Mouse (Mus musculus) heart, postnatal 25 days (tissue): Measurements from ENCODE around the gene Vmo1. TPM values are rescaled to one million over a fixed set of nuclear protein-coding genes. Genes with fewer than 3 reads are reported as not detected.
"Not testable (repeated sequence)": the region's sequence is repeated elsewhere in the genome, so short reads cannot be mapped to it uniquely, and the experiment has no call there.

Source experiments
- DNase-seq: peaks from one replicate; pipeline ENCODE4 v3.0.0; 2022; ENCODE audit warnings: low spot score
- intact Hi-C: fragments of 180-260 bp; cut with DNase I; formaldehyde crosslinking; loops from one replicate; pipeline ENCODE4 v1.15.1; 2025
- total RNA-seq, 2 experiments: library from RNA; stranded (reverse); gene quantifications; 2 replicates each; pipeline ENCODE4 v1.2.3; 2021

Vmo1 gene
- total RNA-seq, 2 experiments from 2014 or later, result not detected

GRCm38 (mm10) chr11:70489138-70489537 is 25.3 kb downstream of the Vmo1 start:
- no peak for DNase-seq
- intact Hi-C loops, result no loop called here

GRCm38 (mm10) chr11:70487816-70488215 is 26.6 kb downstream of the Vmo1 start:
- no peak for DNase-seq
- intact Hi-C loops, result no loop called here

- intact Hi-C loops, result no loop called here
- no peak for DNase-seq
These were observed 28.9 kb downstream of the Vmo1 start for GRCm38 (mm10) chr11:70485498-70485897.

GRCm38 (mm10) chr11:70474872-70475534 is 39.4 kb downstream of the Vmo1 start:
- DNase-seq, result no peak
- intact Hi-C loops, result no loop called here

- intact Hi-C loops, DNase-seq: not testable (repeated sequence)
These were observed 41.1 kb downstream of the Vmo1 start for GRCm38 (mm10) chr11:70473291-70473690.

GRCm38 (mm10) chr11:70472716-70473115 is 41.7 kb downstream of the Vmo1 start:
- DNase-seq, result no peak
- intact Hi-C loops, result no loop called here

GRCm38 (mm10) chr11:70469764-70470163 is 44.7 kb downstream of the Vmo1 start:
- intact Hi-C loops, result no loop called here
- DNase-seq, result no peak

- intact Hi-C loops, result no loop called here
- no peak for DNase-seq
These were observed 46.4 kb downstream of the Vmo1 start for GRCm38 (mm10) chr11:70467902-70468619.

- no peak for DNase-seq
- intact Hi-C loops, result no loop called here
These were observed 48.6 kb downstream of the Vmo1 start for GRCm38 (mm10) chr11:70465824-70466223.

- intact Hi-C loops, result no loop called here
- no peak for DNase-seq
These were observed 49.2 kb downstream of the Vmo1 start for GRCm38 (mm10) chr11:70465211-70465610.

- intact Hi-C loops, result no loop called here
These were observed 50.4 kb downstream of the Vmo1 start for GRCm38 (mm10) chr11:70463970-70464369.

More at GRCm38 (mm10) chr11:70463970-70464369, 50.4 kb downstream of the Vmo1 start:
- no peak for DNase-seq

Other genes starting within 250 kb of the Vmo1 start
- under 1 TPM in 1 of 2 experiments, not detected in 1; 0.14 TPM for gene Alox12e, start 192.0 kb downstream of the Vmo1 start, total RNA-seq
- 1 to 10 TPM; 4.8 to 5.4 TPM for gene Alox15, start 162.6 kb downstream of the Vmo1 start, total RNA-seq
- gene Pelp1, start 104.6 kb downstream of the Vmo1 start, total RNA-seq, result 10 to 100 TPM; 17.9 to 21.1 TPM
- gene Arrb2, start 82.0 kb downstream of the Vmo1 start, total RNA-seq, result 10 to 100 TPM in 1 of 2 experiments, 1 to 10 TPM in 1; 9.0 to 11.6 TPM
- gene Med11, start 62.7 kb downstream of the Vmo1 start, total RNA-seq, result 1 to 10 TPM; 7.5 to 8.2 TPM
- gene Zmynd15, start 55.2 kb downstream of the Vmo1 start, total RNA-seq, result 1 to 10 TPM; 2.3 to 2.7 TPM
- 1 to 10 TPM; 8.4 to 9.4 TPM for gene Cxcl16, start 54.6 kb downstream of the Vmo1 start, total RNA-seq
- 1 to 10 TPM in 1 of 2 experiments, under 1 TPM in 1; 0.78 to 1.7 TPM for gene Tm4sf5, start 9.4 kb downstream of the Vmo1 start, total RNA-seq
- not detected for gene Gltpd2, start 4.6 kb upstream of the Vmo1 start, total RNA-seq
- 100 to 1,000 TPM; 227 to 230 TPM for gene Psmb6, start 10.8 kb upstream of the Vmo1 start, total RNA-seq
- not detected for gene Gm40193, start 18.3 kb upstream of the Vmo1 start, total RNA-seq
- 1 to 10 TPM; 6.5 to 7.4 TPM for gene Pld2, start 25.4 kb upstream of the Vmo1 start, total RNA-seq
- gene Mink1, start 48.3 kb upstream of the Vmo1 start, total RNA-seq, result 10 to 100 TPM; 43.6 to 46.3 TPM
- gene 4930544D05Rik, start 101.2 kb upstream of the Vmo1 start, total RNA-seq, result not detected
- gene Chrne, start 104.6 kb upstream of the Vmo1 start, total RNA-seq, result not detected
- gene Gp1ba, start 124.5 kb upstream of the Vmo1 start, total RNA-seq, result under 1 TPM; 0.36 to 0.42 TPM
- gene Rnf167, start 132.6 kb upstream of the Vmo1 start, total RNA-seq, result 10 to 100 TPM; 48.0 to 54.0 TPM
- gene Slc25a11, start 132.9 kb upstream of the Vmo1 start, total RNA-seq, result 100 to 1,000 TPM; 550 to 562 TPM
- gene Pfn1, start 140.0 kb upstream of the Vmo1 start, total RNA-seq, result 100 to 1,000 TPM; 290 to 310 TPM
- gene Eno3, start 142.6 kb upstream of the Vmo1 start, total RNA-seq, result 1,000 to 10,000 TPM; 2,028 to 2,111 TPM
- gene Spag7, start 154.8 kb upstream of the Vmo1 start, total RNA-seq, result 10 to 100 TPM; 89.8 to 99.5 TPM
- gene Camta2, start 173.5 kb upstream of the Vmo1 start, total RNA-seq, result 10 to 100 TPM; 36.3 to 42.1 TPM
- gene Inca1, start 185.5 kb upstream of the Vmo1 start, total RNA-seq, result 1 to 10 TPM; 6.4 to 8.1 TPM
- gene Kif1c, start 185.9 kb upstream of the Vmo1 start, total RNA-seq, result 100 to 1,000 TPM; 451 to 452 TPM
- 1 to 10 TPM; 7.7 to 7.8 TPM for gene Zfp3, start 249.6 kb upstream of the Vmo1 start, total RNA-seq